Mouse (Mus musculus): Measurements from ENCODE around the gene Cblb.

GRCm38 (mm10) chr16:52229446-52229845, 198.4 kb downstream of the Cblb start:
- TF ChIP-seq EP300 (IDR thresholded peaks at IDR 0.05) (no peak), CTCF (IDR thresholded peaks at IDR 0.05) (no peak)
